Mouse (Mus musculus) C2C12 (cell line): Measurements from ENCODE around the gene Gripap1. TPM values are rescaled to one million over a fixed set of nuclear protein-coding genes. Genes with fewer than 3 reads are reported as not detected.
A peak's percentile ranks its signal among the peaks of the same experiment; 100 is the strongest.

Experiments used
- H3K27me3 ChIP-seq: one replicate; pipeline ENCODE4 v1.6.1; 2011; ENCODE audit not compliant: control insufficient read depth, insufficient read depth, insufficient read length
- H3K36me3 ChIP-seq: one replicate; pipeline ENCODE4 v1.6.1; 2011; ENCODE audit not compliant: control insufficient read depth, insufficient read depth
- H3K4me3 ChIP-seq: one replicate; pipeline ENCODE4 v1.5.1; 2011; ENCODE audit warnings: mild to moderate bottlenecking, control low read depth; ENCODE audit not compliant: poor library complexity, insufficient read depth, severe bottlenecking
- H3K79me2 ChIP-seq: one replicate; pipeline ENCODE4 v1.6.1; 2011; ENCODE audit not compliant: control insufficient read depth, insufficient read depth
- H3K79me3 ChIP-seq: one replicate; pipeline ENCODE4 v1.6.1; 2011; ENCODE audit warnings: low read depth, control low read depth
- H3ac ChIP-seq: one replicate; pipeline ENCODE3; 2011; ENCODE audit warnings: low read depth; ENCODE audit not compliant: control insufficient read depth, insufficient read length
- CEBPB ChIP-seq: IDR thresholded peaks from one replicate; pipeline ENCODE4 v1.6.1; 2011; ENCODE audit warnings: low read depth, mild to moderate bottlenecking, control low read depth, moderate library complexity
- CTCF ChIP-seq: IDR thresholded peaks from one replicate; pipeline ENCODE4 v1.5.1; 2011; ENCODE audit not compliant: control insufficient read depth, insufficient read depth, insufficient read length
- FOSL1 ChIP-seq: IDR thresholded peaks from one replicate; pipeline ENCODE4 v1.8.0; 2011; ENCODE audit warnings: mild to moderate bottlenecking, low read length; ENCODE audit not compliant: poor library complexity, insufficient read depth, severe bottlenecking
- MAX ChIP-seq: IDR thresholded peaks from one replicate; pipeline ENCODE4 v1.6.1; 2011; ENCODE audit warnings: mild to moderate bottlenecking, control low read depth
- MYOD1 ChIP-seq: IDR thresholded peaks from one replicate; pipeline ENCODE4 v1.6.1; 2011; ENCODE audit warnings: low read depth; ENCODE audit not compliant: control insufficient read depth, insufficient read length
- MYOG ChIP-seq: IDR thresholded peaks from one replicate; pipeline ENCODE4 v1.6.1; 2011; ENCODE audit not compliant: control insufficient read depth, insufficient read length; ENCODE audit errors: extremely low read depth
- USF1 ChIP-seq: IDR thresholded peaks from one replicate; pipeline ENCODE4 v1.6.1; 2011; ENCODE audit warnings: low read depth, mild to moderate bottlenecking, control low read depth, moderate library complexity
- polyA plus RNA-seq: library from polyadenylated mRNA; unstranded; fragments of >200 nt; fragmentation: generic; extraction: Trizol; gene quantifications from one replicate; pipeline ENCODE4 v1.2.1, GENCODE M21; 2012; ENCODE audit warnings: missing spikeins

Gene Gripap1
- polyA plus RNA-seq, 1 experiment: 17.9 TPM

DNA sequence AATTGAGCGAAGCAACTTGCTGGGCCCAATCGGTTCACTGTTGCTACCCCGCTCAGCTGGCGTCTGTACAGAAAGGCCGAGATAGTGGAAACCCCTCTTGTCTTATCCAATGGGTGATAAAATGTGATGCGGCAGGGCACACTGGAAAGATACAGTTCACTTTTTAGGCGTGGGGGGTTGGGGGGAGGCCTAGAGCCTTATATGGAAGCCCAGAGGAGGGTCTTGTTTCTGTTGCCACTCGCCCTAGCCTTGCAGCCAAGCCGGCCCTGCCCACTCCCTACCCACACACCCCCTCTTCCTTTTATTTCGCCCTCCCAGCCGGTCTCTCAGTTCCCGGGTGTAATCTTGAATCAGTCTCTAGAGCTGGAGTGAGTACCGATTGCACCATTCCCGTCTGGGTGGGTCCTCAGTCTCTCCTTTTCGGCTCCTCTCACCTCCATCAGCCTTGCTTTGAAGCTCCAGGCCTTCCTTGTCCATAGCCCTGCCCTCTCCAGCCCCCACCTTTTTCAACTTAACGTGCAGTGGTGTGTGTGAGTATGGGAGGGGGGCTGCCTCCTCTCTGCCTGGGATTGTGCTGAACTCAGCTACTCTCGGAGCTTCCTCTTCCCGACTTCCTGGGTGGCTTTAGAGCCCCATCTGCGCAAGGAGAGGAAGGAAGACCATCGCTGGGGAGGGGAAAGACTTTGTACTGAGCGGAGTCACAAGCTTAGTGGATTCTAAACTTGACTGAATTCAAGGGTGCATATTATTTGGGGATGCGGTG is 25.8 kb upstream of the Gripap1 start:
- peak overlapping the region; percentile 66 for H3K4me3 ChIP-seq
- peaks cover 25% of the 10 kb centered on the region for H3K36me3 ChIP-seq
- no peak for TF ChIP-seq MYOD1
- TF ChIP-seq CEBPB: peak; percentile 44
- no peak for TF ChIP-seq MYOG
- TF ChIP-seq USF1: no peak

GRCm38 (mm10) chrX:7764657-7765280 is 24.8 kb upstream of the Gripap1 start:
- TF ChIP-seq CEBPB (no peak), MAX (no peak), FOSL1 (no peak), MYOD1 (no peak), USF1 (no peak), MYOG (no peak), CTCF (no peak)
- no peaks in the 10 kb centered on the region for H3K27me3 ChIP-seq
- peaks cover 33% of the 10 kb centered on the region for H3K36me3 ChIP-seq
- H3K79me3 ChIP-seq: peaks cover 21% of the 10 kb centered on the region
- H3ac ChIP-seq: peak overlapping the region; percentile 3
- peak overlapping the region; percentile 66 for H3K4me3 ChIP-seq
- peaks cover 42% of the 10 kb centered on the region for H3K79me2 ChIP-seq

More for the DNA sequence above, 25.8 kb upstream of the Gripap1 start:
- no peaks in the 10 kb centered on the region for H3K27me3 ChIP-seq
- H3K79me3 ChIP-seq: peaks cover 21% of the 10 kb centered on the region
- peaks cover 42% of the 10 kb centered on the region for H3K79me2 ChIP-seq
- peak overlapping the region; percentile 97 for H3ac ChIP-seq

DNA sequence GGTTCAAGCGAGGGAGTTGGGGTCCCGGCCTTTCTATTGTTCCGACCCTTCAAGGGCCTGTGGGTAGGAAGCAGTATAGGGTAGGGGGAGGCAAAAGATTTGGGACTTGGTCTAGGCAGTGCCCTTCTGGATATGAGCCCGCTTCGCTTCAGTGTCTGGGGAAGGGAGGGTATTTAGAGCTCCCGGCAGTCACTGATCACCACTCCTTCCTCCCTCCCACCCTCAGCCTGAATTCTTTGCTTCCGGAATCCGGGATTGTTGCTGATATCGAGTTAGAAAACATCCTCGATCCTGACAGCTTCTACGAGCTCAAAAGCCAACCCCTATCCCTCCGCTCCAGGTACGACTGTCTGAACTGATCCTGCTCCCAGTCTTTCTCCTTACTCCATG is 24.3 kb upstream of the Gripap1 start:
- H3ac ChIP-seq: no peak overlapping the region
- no peaks in the 10 kb centered on the region for H3K27me3 ChIP-seq
- H3K4me3 ChIP-seq: peak overlapping the region; percentile 21
- H3K79me2 ChIP-seq: peaks cover 42% of the 10 kb centered on the region
- no peak for TF ChIP-seq MAX
- no peak for TF ChIP-seq MYOD1
- no peak for TF ChIP-seq CEBPB
- TF ChIP-seq MYOG: no peak
- no peak for TF ChIP-seq USF1
- no peak for TF ChIP-seq CTCF
- TF ChIP-seq FOSL1: no peak
- H3K36me3 ChIP-seq: peaks cover 33% of the 10 kb centered on the region
- H3K79me3 ChIP-seq: peaks cover 21% of the 10 kb centered on the region

DNA sequence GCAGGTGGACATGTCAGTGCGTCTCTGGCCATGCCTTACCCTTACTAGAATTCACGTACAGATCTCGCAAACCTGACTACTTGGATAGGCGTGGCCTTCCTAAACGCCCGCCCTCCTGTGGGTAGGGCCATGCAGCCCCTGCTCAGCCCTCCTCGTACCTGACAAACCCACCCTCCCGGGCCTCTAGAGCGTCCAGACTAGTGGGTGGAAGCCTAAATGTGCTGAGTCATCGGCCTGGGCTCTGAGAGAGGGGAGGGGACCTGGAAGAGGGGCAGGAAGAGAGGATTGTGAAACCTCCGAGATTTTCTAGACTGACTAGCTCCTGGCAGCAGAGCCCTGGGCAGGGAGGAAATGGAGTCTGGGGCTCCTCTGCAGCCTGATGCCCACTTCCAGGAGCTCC is 23.8 kb upstream of the Gripap1 start:
- Histone ChIP-seq H3K27me3 (no peaks in the 10 kb centered on the region), H3K4me3 (peak overlapping the region; percentile 21), H3K79me2 (peaks cover 42% of the 10 kb centered on the region), H3K79me3 (peaks cover 21% of the 10 kb centered on the region), H3K36me3 (peaks cover 33% of the 10 kb centered on the region), H3ac (no peak overlapping the region)
- no peak for TF ChIP-seq MAX
- TF ChIP-seq CEBPB: peak; percentile 72

DNA sequence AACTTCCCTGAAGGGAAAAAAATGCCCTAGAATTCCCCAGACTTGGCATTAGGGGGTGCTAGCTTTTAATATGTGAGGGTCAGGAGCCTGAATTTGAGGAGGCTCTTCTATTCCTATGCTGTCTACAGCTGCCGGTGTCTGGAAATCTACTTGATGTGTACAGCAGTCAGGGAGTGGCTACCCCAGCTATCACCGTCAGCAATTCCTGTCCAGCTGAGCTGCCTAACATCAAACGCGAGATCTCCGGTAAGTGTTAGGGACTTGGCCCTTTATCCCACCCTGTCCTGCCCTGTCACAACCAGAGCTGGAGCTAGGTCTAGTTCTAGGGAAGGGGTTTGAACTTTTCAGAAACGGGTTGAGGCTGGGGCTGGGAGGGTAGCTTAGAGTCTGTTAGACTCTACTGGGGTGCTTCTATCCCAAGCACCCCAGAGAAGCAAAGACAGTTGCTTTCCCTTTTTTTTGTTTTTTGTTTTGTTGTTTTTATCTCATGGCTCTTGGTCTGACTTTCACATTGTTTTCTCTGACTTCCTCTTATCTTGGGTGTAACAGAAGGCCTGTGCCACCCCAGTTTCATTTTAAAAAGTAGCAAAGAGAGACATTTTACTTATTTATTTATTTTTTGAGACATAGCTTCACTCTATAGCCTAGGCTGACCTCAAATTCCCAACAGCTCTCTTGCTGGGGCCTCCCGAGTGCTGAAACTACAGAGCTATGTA is 20.1 kb upstream of the Gripap1 start:
- peaks cover 47% of the 10 kb centered on the region for H3K36me3 ChIP-seq
- no peak overlapping the region for H3ac ChIP-seq
- TF ChIP-seq FOSL1 (no peak), MYOG (no peak), CEBPB (no peak), MYOD1 (no peak), CTCF (no peak), MAX (no peak), USF1 (no peak)

GRCm38 (mm10) chrX:7772766-7773165 is 16.8 kb upstream of the Gripap1 start:
- H3K79me2 ChIP-seq: no peaks in the 10 kb centered on the region
- no peak overlapping the region for H3ac ChIP-seq
- TF ChIP-seq MYOD1 (no peak), MYOG (no peak), USF1 (no peak), CEBPB (no peak), FOSL1 (no peak), CTCF (no peak), MAX (no peak)
- H3K4me3 ChIP-seq: no peak overlapping the region
- H3K79me3 ChIP-seq: no peaks in the 10 kb centered on the region
- no peaks in the 10 kb centered on the region for H3K27me3 ChIP-seq
- peaks cover 31% of the 10 kb centered on the region for H3K36me3 ChIP-seq

More for the DNA sequence above, 20.1 kb upstream of the Gripap1 start:
- Histone ChIP-seq H3K79me2 (peaks cover 26% of the 10 kb centered on the region), H3K4me3 (no peak overlapping the region), H3K27me3 (no peaks in the 10 kb centered on the region), H3K79me3 (peaks cover 11% of the 10 kb centered on the region)
